Mouse (Mus musculus) spleen, embryonic (tissue): ENCODE data around the gene Lad1.

Source experiments
- CTCF ChIA-PET: fragments of 350-600 bp; sonication (Branson Sonifier 250); formaldehyde crosslinking; loops from one replicate; lab custom pipeline; 2022; lab: Charles Lee

Gene Lad1

GRCm38 (mm10) chr1:135818481-135819086 is at the start of gene Lad1:
Gene Lad1, plus strand, starts transcription at chr1:135818598.
- CTCF ChIA-PET: no interaction called here

GRCm38 (mm10) chr1:135770237-135770636 is 48.2 kb upstream of the Lad1 start:
- CTCF ChIA-PET: no interaction called here

- CTCF ChIA-PET: no interaction called here
Observed at GRCm38 (mm10) chr1:135770896-135771572, 47.4 kb upstream of the Lad1 start.

GRCm38 (mm10) chr1:135771573-135771970 is 46.8 kb upstream of the Lad1 start:
- CTCF ChIA-PET: no interaction called here

GRCm38 (mm10) chr1:135776596-135776995 is 41.8 kb upstream of the Lad1 start:
- CTCF ChIA-PET: no interaction called here

- CTCF ChIA-PET: no interaction called here
Observed at GRCm38 (mm10) chr1:135777046-135777445, 41.4 kb upstream of the Lad1 start.

GRCm38 (mm10) chr1:135778780-135779535 is 39.4 kb upstream of the Lad1 start, which contains the start of gene Tnni1:
Gene Tnni1, plus strand, starts transcription at chr1:135779434.
- CTCF ChIA-PET: interaction anchor here (0.6 to 1.2 kb wide), 7 partner anchors 10 to 148 kb away, joined by 3 to 8 read pairs (median 4); partner anchors contain the start of gene Csrp1

GRCm38 (mm10) chr1:135780649-135781048 is 37.7 kb upstream of the Lad1 start:
- CTCF ChIA-PET: interaction anchor here (1.0 to 1.6 kb wide), 4 partner anchors 12 to 61 kb away, joined by 3 to 10 read pairs (median 4); partner anchors contain the start of gene Csrp1

- CTCF ChIA-PET: interaction anchor here (0.6 to 1.6 kb wide), 6 partner anchors 11 to 506 kb away, joined by 3 to 10 read pairs (median 4); partner anchors contain the start of gene Csrp1
Observed at GRCm38 (mm10) chr1:135781220-135781619, 37.2 kb upstream of the Lad1 start.

- CTCF ChIA-PET: no interaction called here
Observed at GRCm38 (mm10) chr1:135782816-135783215, 35.6 kb upstream of the Lad1 start.

GRCm38 (mm10) chr1:135787799-135788198 is 30.6 kb upstream of the Lad1 start:
- CTCF ChIA-PET: interaction anchor here (0.7 kb wide), 1 partner anchor 1107 kb away, joined by 6 read pairs; no protein-coding TSS in a partner anchor

GRCm38 (mm10) chr1:135788708-135789107 is 29.7 kb upstream of the Lad1 start:
- CTCF ChIA-PET: interaction anchor here (1.1 to 1.3 kb wide), 2 partner anchors 11 to 69 kb away, joined by 3 to 4 read pairs; partner anchors contain the start of gene Csrp1

- CTCF ChIA-PET: interaction anchor here (1.0 to 1.3 kb wide), 3 partner anchors 68 to 75 kb away, joined by 3 to 4 read pairs (median 3); partner anchors contain the start of gene Csrp1
Observed at GRCm38 (mm10) chr1:135789815-135790214, 28.6 kb upstream of the Lad1 start.

GRCm38 (mm10) chr1:135792143-135792939 is 26.1 kb upstream of the Lad1 start:
- CTCF ChIA-PET: interaction anchor here (0.6 to 1.5 kb wide), 3 partner anchors 11 to 36 kb away, joined by 3 to 5 read pairs (median 4); no protein-coding TSS in a partner anchor

- CTCF ChIA-PET: interaction anchor here (1.5 kb wide), 1 partner anchor 12 kb away, joined by 5 read pairs; no protein-coding TSS in a partner anchor
Observed at GRCm38 (mm10) chr1:135793370-135794215, 24.8 kb upstream of the Lad1 start.

- CTCF ChIA-PET: no interaction called here
Observed at GRCm38 (mm10) chr1:135794216-135795134, 23.9 kb upstream of the Lad1 start.

- CTCF ChIA-PET: no interaction called here
Observed at GRCm38 (mm10) chr1:135798492-135798891, 19.9 kb upstream of the Lad1 start.

- CTCF ChIA-PET: no interaction called here
Observed at GRCm38 (mm10) chr1:135799109-135799627, 19.2 kb upstream of the Lad1 start.
